Mouse (Mus musculus) layer of hippocampus, postnatal 14 days (tissue): ENCODE results near the gene Fam167b. TPM values are rescaled to one million over a fixed set of nuclear protein-coding genes. Genes with fewer than 3 reads are reported as not detected.
A peak's percentile ranks its signal among the peaks of the same experiment; 100 is the strongest.

Experiments used
- DNase-seq, 2 experiments: peaks; one replicate each; pipeline ENCODE4 v3.0.0; 2021 to 2022; ENCODE audit warnings: low spot score in 2 of 2, mixed read lengths in 1 of 2
- long read RNA-seq, 2 experiments: library from polyadenylated mRNA; stranded (forward); transcript quantifications; one replicate each; pipeline ENCODE4 v2.0.0; 2021
- total RNA-seq, 2 experiments: library from RNA; stranded (reverse); gene quantifications; 2 replicates each; pipeline ENCODE4 v1.2.3; 2021

Fam167b gene
- total RNA-seq: under 1 TPM in 1 of 2 experiments, not detected in 1; 0.37 TPM
- long read RNA-seq, experiment 1: 0 reads
- long read RNA-seq, experiment 2: 0 reads

- no peak for DNase-seq
Observed at GRCm38 (mm10) chr4:129578466-129578865, at the start of gene Fam167b. TSS of gene Fam167b (minus strand) at chr4:129578549.

GRCm38 (mm10) chr4:129626035-129626434, 47.7 kb upstream of the Fam167b start:
- DNase-seq: no peak

DNA sequence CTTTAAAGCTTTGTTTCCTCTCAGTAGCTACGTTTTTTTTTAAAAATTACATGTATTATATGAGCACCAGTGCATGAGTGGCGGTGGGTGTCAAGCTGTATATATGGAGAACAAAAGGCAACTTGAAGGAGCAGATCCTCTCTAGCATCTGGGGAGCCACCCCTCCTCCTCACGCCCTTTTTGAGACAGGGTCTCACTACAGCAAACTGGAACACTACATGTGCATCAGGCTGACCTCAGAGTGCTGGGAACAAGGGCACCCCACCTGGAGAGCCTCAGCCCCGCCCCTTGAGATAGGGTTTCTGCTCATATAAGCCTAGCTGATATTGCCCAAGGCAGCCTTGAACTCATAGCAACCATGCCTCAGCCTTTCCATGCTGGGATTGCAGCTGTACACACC, 47.1 kb upstream of the Fam167b start:
- DNase-seq: no peak

DNA sequence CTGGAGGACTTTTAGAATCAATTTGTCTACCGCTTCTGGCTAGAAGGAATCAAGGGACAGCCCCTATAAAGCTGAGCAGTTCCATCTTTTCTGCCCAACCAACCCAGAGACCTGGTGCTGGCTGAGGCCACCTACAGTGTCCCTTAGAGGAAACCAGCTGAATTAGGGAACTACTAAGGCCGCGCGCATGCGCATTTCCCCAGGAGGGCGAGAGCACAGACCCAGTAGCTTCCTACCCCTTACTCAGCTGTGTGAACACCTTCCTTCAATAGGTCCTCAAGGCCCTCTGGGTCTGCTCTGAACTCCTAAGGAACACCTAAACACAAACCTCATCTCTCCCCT, 46.7 kb upstream of the Fam167b start:
- peak; percentile 60 to 74 for DNase-seq

- DNase-seq: peak; percentile 86 to 94
Observed at GRCm38 (mm10) chr4:129624281-129625028, 46.1 kb upstream of the Fam167b start.

DNA sequence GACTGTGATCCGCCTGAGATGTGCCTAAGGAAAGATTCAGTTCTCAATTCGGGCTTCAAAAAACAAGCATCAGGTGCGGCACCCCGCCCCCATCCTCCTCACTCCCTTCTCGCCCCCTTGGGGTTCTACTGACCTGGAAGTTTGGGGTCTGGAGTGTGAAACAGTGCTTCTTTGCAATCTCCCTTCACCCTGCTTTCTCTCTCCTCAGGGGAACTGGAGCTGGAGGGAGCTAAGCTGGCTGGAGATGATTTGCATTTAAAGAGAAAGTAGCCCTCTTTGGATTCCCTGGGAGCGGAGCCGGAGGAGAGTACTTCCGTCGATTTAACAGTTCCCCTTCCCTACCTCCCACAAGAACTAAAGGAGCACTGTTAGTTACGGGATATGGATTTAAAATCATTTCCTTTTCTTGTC, 45.3 kb upstream of the Fam167b start, which contains the start of gene Ccdc28b:
TSS of gene Ccdc28b (minus strand) at position 267 of the 411 bp plus-strand sequence.
- DNase-seq: peak; percentile 70 to 75

DNA sequence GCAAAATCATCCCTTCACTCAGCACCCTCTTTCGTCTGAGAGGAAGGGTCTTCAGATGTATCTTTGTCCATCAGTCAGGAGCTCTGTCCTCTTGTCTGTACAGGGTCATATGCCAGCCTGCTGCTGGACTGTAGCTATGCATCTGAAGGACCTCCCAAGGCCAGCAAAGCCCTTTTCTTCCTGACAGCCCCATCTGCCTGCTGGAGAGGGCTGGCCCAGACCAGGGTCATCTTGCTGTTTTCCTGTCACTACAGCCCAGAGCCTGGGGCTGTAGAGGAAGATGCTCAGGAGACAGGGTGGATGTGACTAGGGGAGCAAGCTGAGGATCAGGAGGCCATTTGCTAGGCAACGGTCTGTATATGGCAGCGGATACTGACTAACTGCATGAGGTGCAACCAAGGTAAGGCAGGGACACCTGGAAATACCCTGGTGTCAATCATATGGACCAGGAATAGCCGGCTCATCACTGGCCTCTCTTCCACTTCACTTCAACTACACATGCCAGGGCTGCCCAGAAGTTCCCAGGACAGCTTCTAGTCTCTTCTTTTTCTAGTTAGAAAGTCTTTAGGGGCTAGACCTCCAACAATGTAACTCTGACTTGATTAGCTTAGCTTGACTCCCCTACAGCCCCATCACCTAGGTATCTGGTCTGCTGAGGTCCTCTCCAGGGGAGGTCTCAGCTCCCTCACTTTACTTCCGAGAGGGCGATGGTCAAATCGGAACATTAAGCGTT, 44.6 kb upstream of the Fam167b start:
- no peak for DNase-seq

GRCm38 (mm10) chr4:129622120-129622802, 43.9 kb upstream of the Fam167b start:
- no peak for DNase-seq

GRCm38 (mm10) chr4:129621283-129621841, 43.0 kb upstream of the Fam167b start:
- no peak for DNase-seq

DNA sequence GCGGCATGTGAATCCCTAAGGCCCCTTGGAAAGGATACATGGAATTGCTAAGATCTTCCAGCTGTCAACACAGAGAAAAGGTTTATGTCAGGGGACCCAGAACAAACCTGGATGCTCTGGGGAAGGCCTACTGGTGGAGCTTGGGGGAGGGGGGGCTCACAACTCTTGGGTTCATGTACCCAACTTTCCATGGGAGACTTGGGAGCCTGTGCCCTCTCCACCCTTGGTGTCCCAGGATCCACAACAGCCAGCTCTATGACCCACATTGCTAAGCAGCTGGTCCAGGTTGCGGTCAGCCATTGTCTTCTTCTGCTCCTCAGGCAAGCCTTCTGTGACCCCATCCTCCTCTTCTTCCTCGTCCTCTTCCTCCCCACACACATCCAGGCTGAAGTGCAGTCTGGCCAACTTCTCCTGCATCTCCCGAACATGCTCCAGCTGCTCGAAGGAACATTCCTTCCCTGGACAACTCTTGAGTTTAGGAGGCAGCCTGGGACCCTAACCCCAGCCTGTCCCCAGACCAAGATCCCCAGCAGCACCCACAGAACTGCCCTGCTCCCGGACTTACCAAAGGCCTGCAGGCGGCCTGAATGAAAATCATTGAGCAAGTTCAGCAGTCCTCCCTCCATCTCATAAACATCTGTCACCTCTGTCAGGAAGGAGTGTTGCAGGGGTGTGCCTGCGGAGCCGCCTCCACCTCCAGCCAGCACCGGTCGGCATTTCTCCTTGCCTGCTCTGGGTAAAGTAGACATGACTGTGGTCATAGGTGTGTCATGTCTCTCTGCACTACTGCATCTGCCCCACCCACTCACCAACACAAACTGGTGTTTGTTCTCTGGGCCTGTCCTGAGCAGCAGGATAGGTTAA, 42.3 kb upstream of the Fam167b start:
- no peak for DNase-seq

DNA sequence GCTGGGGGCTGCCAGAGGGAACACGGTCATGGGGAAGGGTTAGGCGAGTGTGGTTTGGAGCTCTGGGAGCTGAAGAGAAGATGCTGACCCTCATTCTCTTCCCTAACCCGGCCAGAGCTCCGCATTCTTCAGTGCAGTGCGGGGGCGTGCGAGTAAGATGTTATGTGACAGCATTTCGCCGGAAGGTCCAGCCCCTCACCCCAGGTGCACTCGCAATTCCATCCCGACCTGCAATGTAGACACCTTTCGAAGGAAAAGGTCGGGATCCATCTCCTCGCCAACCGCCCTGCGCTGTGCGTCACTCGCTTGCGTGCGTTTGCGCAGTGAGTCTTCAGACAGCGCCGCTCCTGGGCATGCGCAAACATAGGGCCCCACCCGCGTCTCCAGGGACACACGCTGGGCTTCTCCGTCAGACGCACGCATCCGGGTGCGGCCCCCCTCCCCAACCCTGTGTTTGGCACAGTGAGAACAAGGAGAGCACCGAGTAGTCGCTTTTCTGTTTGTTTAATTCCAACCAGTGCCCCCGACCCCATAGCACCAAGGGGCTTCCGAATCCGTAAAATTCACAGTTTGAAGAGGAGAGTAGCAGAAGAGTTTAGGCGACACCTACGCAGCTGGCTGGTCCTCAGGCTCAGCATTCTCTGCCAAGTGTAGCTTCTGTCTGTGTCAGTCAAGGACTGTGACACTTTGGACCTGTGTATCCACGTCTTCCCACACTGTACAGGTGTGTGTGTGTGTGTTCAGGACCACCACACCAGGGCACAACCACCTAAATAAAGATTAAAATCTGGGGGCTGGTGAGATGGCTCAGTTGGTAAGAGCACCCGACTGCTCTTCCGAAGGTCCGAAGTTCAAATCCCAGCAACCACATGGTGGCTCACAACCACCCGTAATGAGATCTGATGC, 40.7 kb upstream of the Fam167b start, which contains the start of gene Iqcc:
TSS of gene Iqcc (minus strand) at position 314 of the 906 bp plus-strand sequence.
- DNase-seq: peak; percentile 94 to 97

DNA sequence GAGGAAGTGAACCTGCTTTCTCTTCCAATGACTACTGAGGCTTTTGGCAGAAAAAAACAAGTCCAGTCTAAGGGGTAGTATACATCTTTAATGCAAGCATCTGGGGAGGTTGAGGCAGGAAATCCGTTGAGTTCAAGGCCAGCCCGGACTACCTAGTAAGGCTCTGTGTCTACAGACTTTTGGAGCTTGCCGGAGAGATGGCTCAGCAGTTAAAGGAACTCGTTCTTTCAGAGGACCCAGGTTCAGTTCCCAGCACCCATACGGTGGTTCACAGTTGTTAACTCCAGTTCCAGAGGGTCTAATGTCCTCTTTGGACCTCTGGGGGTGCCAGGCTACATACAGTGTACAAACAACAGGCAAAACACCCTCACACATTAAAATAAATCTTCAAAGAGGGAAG, 39.7 kb upstream of the Fam167b start:
- DNase-seq: no peak

GRCm38 (mm10) chr4:129617121-129617641, 38.8 kb upstream of the Fam167b start:
- DNase-seq: no peak

- DNase-seq: no peak
Observed at GRCm38 (mm10) chr4:129616631-129617030, 38.3 kb upstream of the Fam167b start.

DNA sequence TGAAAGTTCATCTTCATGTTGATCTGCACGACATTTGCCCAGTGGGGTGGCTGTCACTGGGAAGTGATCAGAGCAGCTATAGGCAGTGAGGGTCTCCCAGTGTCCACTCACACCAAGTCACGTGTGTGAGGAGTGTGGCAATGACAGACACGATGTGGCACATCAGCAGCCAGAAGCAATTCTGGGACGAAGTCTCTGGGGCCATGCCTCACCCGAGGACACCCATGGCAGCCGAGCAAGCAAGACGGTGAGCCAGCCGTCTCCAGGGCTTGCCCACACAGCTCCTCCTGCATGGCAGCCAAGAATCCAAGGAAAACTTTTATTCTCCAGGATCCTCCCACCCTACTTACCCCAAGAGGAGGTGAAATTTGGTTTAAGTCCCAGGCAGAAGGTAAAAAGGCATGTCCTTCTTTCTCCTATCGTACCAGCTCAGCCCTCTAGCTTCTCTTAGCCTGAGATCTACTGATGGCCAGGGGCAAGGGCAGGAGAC, 37.5 kb upstream of the Fam167b start:
- DNase-seq: no peak

- DNase-seq: no peak
Observed at GRCm38 (mm10) chr4:129614093-129614492, 35.7 kb upstream of the Fam167b start, which contains the start of gene Dcdc2b. TSS of gene Dcdc2b (minus strand) at chr4:129614257.

GRCm38 (mm10) chr4:129610472-129610871, 32.1 kb upstream of the Fam167b start:
- no peak for DNase-seq

GRCm38 (mm10) chr4:129610026-129610425, 31.7 kb upstream of the Fam167b start:
- DNase-seq: no peak

DNA sequence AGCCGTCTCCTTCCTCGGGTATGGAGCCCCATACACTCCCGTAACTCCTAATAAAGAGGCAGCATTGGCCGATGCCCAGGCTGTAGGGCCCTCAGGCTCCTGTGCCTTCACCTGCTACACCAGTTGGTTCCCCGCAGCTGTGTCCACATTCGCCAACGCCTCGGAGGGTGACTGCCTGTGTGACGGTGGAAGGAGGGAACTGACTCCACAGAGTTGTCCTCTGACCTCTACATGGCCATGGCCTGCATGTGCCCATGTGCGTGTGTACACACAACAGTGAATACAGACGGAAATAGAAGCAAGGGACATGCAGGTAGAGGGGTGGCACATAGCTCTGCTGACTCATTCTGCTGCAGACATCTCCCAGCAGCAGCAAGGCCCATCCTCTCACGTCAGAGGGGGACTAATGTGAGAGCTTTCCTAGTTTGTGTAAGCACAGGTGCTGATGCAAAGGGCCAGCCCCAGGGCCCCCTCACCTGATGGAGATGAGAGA, 30.8 kb upstream of the Fam167b start:
- no peak for DNase-seq
